Mouse (Mus musculus): ENCODE measurements around the gene Lum. TPM values are rescaled to one million over a fixed set of nuclear protein-coding genes. Genes with fewer than 3 reads are reported as not detected.

Lum gene
- polyA plus RNA-seq, 1 experiment from 2014 or later, result 131 TPM

Other genes starting within 250 kb of the Lum start
- gene Dcn, start 85.5 kb upstream of the Lum start, polyA plus RNA-seq (2014; fragmentation: Nextera tagmentation; extraction: Ambion mirVana), result 26.2 and 30.6 TPM in 2 replicates
- 0.19 and 0.21 TPM in 2 replicates for gene Kera, start 41.8 kb downstream of the Lum start, polyA plus RNA-seq (2014; fragmentation: Nextera tagmentation; extraction: Ambion mirVana)
- 5.1 and 5.5 TPM in 2 replicates for gene Epyc, start 78.9 kb downstream of the Lum start, polyA plus RNA-seq (2014; fragmentation: Nextera tagmentation; extraction: Ambion mirVana)
- not detected in 2 replicates for gene Ccer1, start 127.9 kb downstream of the Lum start, polyA plus RNA-seq (2014; fragmentation: Nextera tagmentation; extraction: Ambion mirVana)
- gene C030005K15Rik, start 161.6 kb downstream of the Lum start, polyA plus RNA-seq (2014; fragmentation: Nextera tagmentation; extraction: Ambion mirVana), result not detected in 2 replicates

All from midbrain, embryonic 11.5 days (tissue).